Mouse (Mus musculus) hindbrain, postnatal 0 days (tissue): ENCODE results near the gene Slc26a1. TPM values are rescaled to one million over a fixed set of nuclear protein-coding genes. Genes with fewer than 3 reads are reported as not detected.

Source experiments
- ATAC-seq: fragments of 200-750 bp; cut with Nextera tagmentation; 2 replicates; pipeline ENCODE4 v1.8.0; 2017; ENCODE audit warnings: mild to moderate bottlenecking, moderate TSS enrichment, moderate library complexity
- DNase-seq: peaks from one replicate; pipeline ENCODE4 v3.0.0-alpha.2; 2015; ENCODE audit warnings: low spot score
- H3K27ac ChIP-seq: fragments of 300-500 bp; sonication (generic); 2 replicates; pipeline ENCODE4 v1.5.1; 2014; ENCODE audit warnings: mild to moderate bottlenecking
- H3K27me3 ChIP-seq: fragments of 300-500 bp; sonication (generic); 2 replicates; pipeline ENCODE4 v1.6.1; 2014; ENCODE audit warnings: low read length, mixed read lengths; ENCODE audit not compliant: insufficient read depth
- H3K36me3 ChIP-seq: fragments of 300-500 bp; sonication (generic); 2 replicates; pipeline ENCODE4 v1.6.1; 2014; ENCODE audit warnings: low read length, mixed read lengths; ENCODE audit not compliant: insufficient read depth
- H3K4me1 ChIP-seq: fragments of 300-500 bp; sonication (generic); 2 replicates; pipeline ENCODE4 v1.6.1; 2014; ENCODE audit warnings: antibody characterized with exemption, low read length, mixed read lengths; ENCODE audit not compliant: insufficient read depth
- H3K4me2 ChIP-seq: fragments of 300-500 bp; sonication (generic); 2 replicates; pipeline ENCODE4 v1.6.1; 2014; ENCODE audit warnings: low read depth, mild to moderate bottlenecking, low read length, moderate library complexity, mixed read lengths
- H3K4me3 ChIP-seq: fragments of 300-500 bp; sonication (generic); 2 replicates; pipeline ENCODE4 v1.5.1; 2014; ENCODE audit warnings: low read length
- H3K9ac ChIP-seq: fragments of 300-500 bp; sonication (generic); replicated peaks from 2 replicates; pipeline ENCODE4 v1.6.1; 2014; ENCODE audit warnings: mild to moderate bottlenecking, low read length, moderate library complexity, mixed read lengths
- H3K9me3 ChIP-seq: fragments of 300-500 bp; sonication (generic); 2 replicates; pipeline ENCODE4 v1.6.1; 2016; ENCODE audit warnings: low read length, mixed read lengths
- CTCF ChIP-seq: IDR thresholded peaks from 2 replicates; pipeline ENCODE4 v1.5.1; 2016; ENCODE audit warnings: antibody characterized with exemption, control low read depth, low read depth
- WGBS: fragments of 180-500 bp; shearing (Covaris S2); extraction: QIAGEN DNeasy Blood & Tissue Kit; methylation state at CpG from one replicate; pipeline ENCODE4 v1.1.7; 2014; 5-methylcytosine and 5-hydroxymethylcytosine counted together
- polyA plus RNA-seq: library from polyadenylated mRNA; unstranded; fragments of >200 nt; fragmentation: Nextera tagmentation; extraction: Ambion mirVana; gene quantifications from 2 replicates; pipeline ENCODE4 v1.2.1, GENCODE M21; 2015
- total RNA-seq: library from RNA; depleted of rRNA; stranded (reverse); fragments of >200 nt; gene quantifications from 2 replicates; pipeline ENCODE4 v1.2.3, GENCODE M21; 2014

Gene Slc26a1
- total and polyA plus RNA-seq, 2 experiments from 2014 or later = 3.5 to 12.6 TPM

- no peak overlapping the region for H3K9ac ChIP-seq
- 82% methylated on average over 2 of the region's 2 CpGs for WGBS
- DNase-seq = no peak
Observed at GRCm38 (mm10) chr5:108713096-108713495, 37.7 kb upstream of the Slc26a1 start.

GRCm38 (mm10) chr5:108711968-108712367, 36.6 kb upstream of the Slc26a1 start:
- ATAC-seq = no peak

More at GRCm38 (mm10) chr5:108713096-108713495, 37.7 kb upstream of the Slc26a1 start:
- no peak for ATAC-seq
- H3K9me3 ChIP-seq = no peaks in the 10 kb centered on the region
- no peak for TF ChIP-seq CTCF
- peak overlapping the region; percentile 54; the same call in 1 of the 2 replicates for H3K27ac ChIP-seq
- no peak overlapping the region for H3K4me2 ChIP-seq
- no peaks in the 10 kb centered on the region for H3K4me1 ChIP-seq
- H3K4me3 ChIP-seq = no peak overlapping the region
- H3K27me3 ChIP-seq = no peaks in the 10 kb centered on the region
- H3K36me3 ChIP-seq = no peaks in the 10 kb centered on the region

GRCm38 (mm10) chr5:108708981-108709731, 33.8 kb upstream of the Slc26a1 start:
- H3K4me3 ChIP-seq = no peak overlapping the region
- no peaks in the 10 kb centered on the region for H3K36me3 ChIP-seq
- no peaks in the 10 kb centered on the region for H3K4me1 ChIP-seq
- no peak for ATAC-seq
- no peaks in the 10 kb centered on the region for H3K9me3 ChIP-seq
- H3K4me2 ChIP-seq = no peak overlapping the region
- no peaks in the 10 kb centered on the region for H3K27me3 ChIP-seq
- H3K9ac ChIP-seq = no peak overlapping the region
- H3K27ac ChIP-seq = no peak overlapping the region
- DNase-seq = no peak
- WGBS = 67% methylated on average over 6 of the region's 6 CpGs
- no peak for TF ChIP-seq CTCF

More at GRCm38 (mm10) chr5:108711968-108712367, 36.6 kb upstream of the Slc26a1 start:
- H3K36me3 ChIP-seq = no peaks in the 10 kb centered on the region
- no peaks in the 10 kb centered on the region for H3K9me3 ChIP-seq
- H3K27me3 ChIP-seq = no peaks in the 10 kb centered on the region
- TF ChIP-seq CTCF = no peak
- 80% methylated on average over 6 of the region's 6 CpGs for WGBS
- DNase-seq = no peak
- no peak overlapping the region for H3K4me3 ChIP-seq
- no peak overlapping the region for H3K4me2 ChIP-seq
- no peaks in the 10 kb centered on the region for H3K4me1 ChIP-seq
- H3K27ac ChIP-seq = no peak overlapping the region
- no peak overlapping the region for H3K9ac ChIP-seq

- Histone ChIP-seq H3K4me1 (no peaks in the 10 kb centered on the region), H3K36me3 (no peaks in the 10 kb centered on the region), H3K9me3 (no peaks in the 10 kb centered on the region), H3K4me2 (no peak overlapping the region), H3K4me3 (no peak overlapping the region), H3K27ac (no peak overlapping the region), H3K27me3 (no peaks in the 10 kb centered on the region), H3K9ac (no peak overlapping the region)
- DNase-seq (no peak), ATAC-seq (no peak)
- no peak for TF ChIP-seq CTCF
- 100% methylated on average over 1 of the region's 1 CpGs for WGBS
Observed at GRCm38 (mm10) chr5:108708419-108708818, 33.0 kb upstream of the Slc26a1 start.

- no peak overlapping the region for H3K4me3 ChIP-seq
- DNase-seq = no peak
- TF ChIP-seq CTCF = no peak
- H3K9ac ChIP-seq = no peak overlapping the region
- H3K27ac ChIP-seq = no peak overlapping the region
- ATAC-seq = no peak
- 85% methylated on average over 2 of the region's 2 CpGs for WGBS
- H3K9me3 ChIP-seq = no peaks in the 10 kb centered on the region
- H3K36me3 ChIP-seq = no peaks in the 10 kb centered on the region
- H3K4me1 ChIP-seq = no peaks in the 10 kb centered on the region
- no peak overlapping the region for H3K4me2 ChIP-seq
- no peaks in the 10 kb centered on the region for H3K27me3 ChIP-seq
Observed at GRCm38 (mm10) chr5:108707758-108708157, 32.4 kb upstream of the Slc26a1 start.

GRCm38 (mm10) chr5:108703754-108704626, 28.6 kb upstream of the Slc26a1 start:
- Histone ChIP-seq H3K4me3 (no peak overlapping the region), H3K4me2 (no peak overlapping the region), H3K4me1 (0 out of 2 replicates have a peak, but pooled peaks cover 4% of the 10 kb centered on the region), H3K27me3 (no peaks in the 10 kb centered on the region), H3K9me3 (no peaks in the 10 kb centered on the region), H3K27ac (no peak overlapping the region), H3K9ac (no peak overlapping the region), H3K36me3 (no peaks in the 10 kb centered on the region)
- no peak for ATAC-seq
- WGBS = 82% methylated on average over 12 of the region's 12 CpGs
- TF ChIP-seq CTCF = no peak
- no peak for DNase-seq
